Mouse (Mus musculus): Measurements from ENCODE around the gene Rwdd4a.

Gene Rwdd4a

GRCm38 (mm10) chr8:47533344-47534125 lies at the start of gene Rwdd4a, which contains the start of gene Trappc11:
Gene Rwdd4a (plus strand): TSS chr8:47533664.
Gene Trappc11 (minus strand): TSS chr8:47533470.
- DNase-seq (ENCODE audit: low spot score): peak; percentile 99

DNA sequence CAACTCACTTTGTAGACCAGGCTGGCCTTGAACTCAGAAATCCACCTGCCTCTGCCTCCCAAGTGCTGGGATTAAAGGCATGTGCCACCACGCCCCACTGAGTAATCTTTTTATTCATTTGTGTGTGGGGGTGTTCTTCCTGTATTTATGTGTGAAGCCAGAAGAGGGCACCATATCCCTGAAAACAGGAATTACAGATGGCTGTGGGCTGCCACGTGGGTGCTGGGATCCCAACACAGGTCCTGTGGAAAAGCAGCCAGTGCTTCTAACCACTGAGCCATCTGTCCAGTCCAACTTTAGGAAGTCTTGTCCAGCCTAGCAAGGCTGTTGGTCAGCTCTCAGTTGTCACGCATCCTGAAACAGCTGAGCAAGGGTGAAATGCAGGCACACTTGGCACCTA lies 46.2 kb upstream of the Rwdd4a start:
- DNase-seq (ENCODE audit: low spot score): no peak

DNA sequence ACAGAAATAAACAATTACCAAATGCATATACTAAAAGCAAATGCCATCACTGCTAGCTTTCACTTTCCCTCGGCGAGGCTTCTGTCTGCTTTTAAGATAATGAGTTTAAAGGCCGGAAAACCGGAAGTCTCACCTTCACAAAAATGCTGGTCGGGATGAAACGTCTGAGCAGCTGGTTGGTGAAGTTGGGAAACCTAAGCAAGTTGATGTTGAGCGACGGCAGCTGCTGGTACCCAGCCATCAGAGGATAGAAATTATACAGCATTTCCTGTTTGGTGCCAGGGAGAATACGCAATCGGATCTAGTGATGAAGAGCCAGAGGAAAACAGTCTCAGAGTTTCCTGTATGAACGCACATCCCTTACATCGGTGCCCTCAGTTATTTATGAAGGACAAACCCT lies 40.4 kb upstream of the Rwdd4a start:
- DNase-seq (ENCODE audit: low spot score): no peak

DNA sequence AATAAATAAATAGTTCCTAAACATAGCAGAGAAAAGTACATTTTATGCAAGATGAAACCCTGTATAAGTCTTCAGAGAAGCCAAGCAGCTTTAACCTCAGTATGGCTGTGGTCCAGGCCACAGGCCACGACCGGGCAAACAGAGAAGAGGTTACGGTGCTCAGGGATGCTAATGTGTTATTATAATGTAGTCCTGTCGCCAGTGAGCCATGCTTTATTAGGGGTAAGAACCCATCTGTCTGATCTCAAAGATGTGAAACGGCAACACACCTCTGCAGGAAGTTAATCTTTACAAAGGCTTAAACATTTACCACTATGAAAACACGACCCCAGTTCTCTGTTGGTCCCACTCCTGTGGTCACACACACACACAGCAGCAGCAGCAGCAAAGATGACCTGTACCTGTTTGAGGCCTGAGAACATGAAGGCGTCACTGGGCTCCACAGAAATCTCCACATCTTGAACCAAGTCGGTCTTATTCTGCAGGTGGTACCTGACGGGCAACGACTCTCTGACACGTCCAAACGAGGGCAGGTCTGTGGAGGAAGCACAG lies 38.8 kb upstream of the Rwdd4a start:
- DNase-seq (ENCODE audit: low spot score): no peak

GRCm38 (mm10) chr8:47495428-47495827 lies 38.0 kb upstream of the Rwdd4a start:
- DNase-seq (ENCODE audit: low spot score): no peak

- no peak for DNase-seq (ENCODE audit: low spot score)
These were observed 31.5 kb upstream of the Rwdd4a start for GRCm38 (mm10) chr8:47501994-47502393.

GRCm38 (mm10) chr8:47502546-47502945 lies 30.9 kb upstream of the Rwdd4a start:
- DNase-seq (ENCODE audit: low spot score): no peak

DNA sequence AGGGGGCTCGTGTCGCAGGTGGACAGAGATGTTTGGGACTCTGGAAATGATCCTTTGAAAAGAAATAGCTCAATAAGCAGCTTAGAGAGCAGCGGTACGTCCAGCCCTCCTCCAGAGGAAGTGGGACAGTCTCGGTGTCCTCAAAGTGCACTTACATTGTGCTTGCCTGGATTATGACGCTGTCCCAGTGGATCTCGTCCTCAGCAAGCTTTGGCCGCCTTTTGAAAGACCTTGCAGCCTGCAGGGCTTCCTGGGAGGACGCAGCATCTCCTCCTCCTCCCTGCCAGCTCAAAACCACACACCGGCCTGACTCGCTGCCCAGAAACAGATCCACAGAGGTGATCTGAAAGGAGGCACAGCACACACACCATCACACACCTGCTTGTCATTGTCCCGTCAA lies 28.0 kb upstream of the Rwdd4a start:
- no peak for DNase-seq (ENCODE audit: low spot score)

- no peak for DNase-seq (ENCODE audit: low spot score)
These were observed 22.5 kb upstream of the Rwdd4a start for GRCm38 (mm10) chr8:47510930-47511329.

- no peak for DNase-seq (ENCODE audit: low spot score)
These were observed 19.9 kb upstream of the Rwdd4a start for GRCm38 (mm10) chr8:47513601-47514000.

DNA sequence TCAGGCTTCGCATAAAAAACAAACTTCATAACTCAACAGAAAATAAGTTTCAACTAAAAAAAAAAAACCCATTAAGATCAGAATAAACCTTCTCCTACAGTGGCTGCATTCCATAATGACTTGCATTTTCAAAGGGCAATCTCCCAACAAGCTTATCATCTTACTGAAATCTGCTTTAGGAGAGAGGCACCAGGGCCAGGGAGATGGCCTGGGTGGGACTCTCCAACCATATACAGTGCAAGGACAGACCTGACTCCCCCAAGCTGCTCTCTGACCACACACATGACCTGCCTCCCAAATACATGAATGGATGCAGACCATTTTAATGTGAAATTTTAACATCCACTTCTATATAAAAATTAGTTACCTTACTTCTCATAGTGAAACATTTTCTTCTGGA lies 5.4 kb upstream of the Rwdd4a start:
- no peak for DNase-seq (ENCODE audit: low spot score)

DNA sequence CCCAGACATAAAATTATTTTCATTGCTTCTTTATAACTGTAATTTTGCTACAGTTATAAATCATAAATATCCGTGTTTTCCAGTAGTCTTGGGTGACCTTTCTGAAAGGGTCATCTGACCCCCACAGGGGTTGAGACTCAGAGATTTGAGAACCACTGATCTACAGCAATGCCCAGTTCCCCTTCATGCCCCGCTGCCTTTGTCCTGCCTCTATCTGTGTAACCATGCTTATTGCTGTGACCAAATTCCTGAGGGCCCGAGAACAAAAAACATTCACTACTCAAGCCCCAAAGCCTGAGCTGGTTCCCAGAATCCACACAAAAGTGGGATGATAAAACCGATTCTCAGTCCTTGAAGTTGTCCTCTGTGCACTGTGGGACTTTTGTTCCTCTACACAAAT lies 4.9 kb downstream of the Rwdd4a start:
- peak; percentile 5 for DNase-seq (ENCODE audit: low spot score)

DNA sequence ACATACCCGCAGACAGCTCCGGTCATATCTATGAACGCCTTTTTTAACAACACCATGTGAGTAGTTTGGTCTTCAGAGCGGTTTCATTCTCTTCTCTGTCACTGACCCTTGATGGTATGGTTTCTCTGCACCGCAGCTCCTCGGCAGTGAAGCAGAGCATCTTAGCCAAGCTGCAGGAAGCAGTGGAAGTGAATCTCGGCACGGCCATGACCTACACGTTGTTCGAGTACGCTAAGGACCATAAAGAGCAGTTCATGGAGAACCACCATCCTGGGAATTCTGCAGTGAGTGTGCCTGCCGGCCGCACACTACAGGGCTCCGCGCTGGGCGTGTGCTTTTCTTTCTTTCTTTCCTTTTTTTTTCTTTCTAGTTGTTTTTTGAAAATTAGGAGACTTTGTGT lies 9.3 kb downstream of the Rwdd4a start:
- no peak for DNase-seq (ENCODE audit: low spot score)

GRCm38 (mm10) chr8:47544094-47544493 lies 10.6 kb downstream of the Rwdd4a start:
- no peak for DNase-seq (ENCODE audit: low spot score)

- no peak for DNase-seq (ENCODE audit: low spot score)
These were observed 13.6 kb downstream of the Rwdd4a start for GRCm38 (mm10) chr8:47547102-47547501.

GRCm38 (mm10) chr8:47553613-47554012 lies 20.1 kb downstream of the Rwdd4a start:
- no peak for DNase-seq (ENCODE audit: low spot score)

DNA sequence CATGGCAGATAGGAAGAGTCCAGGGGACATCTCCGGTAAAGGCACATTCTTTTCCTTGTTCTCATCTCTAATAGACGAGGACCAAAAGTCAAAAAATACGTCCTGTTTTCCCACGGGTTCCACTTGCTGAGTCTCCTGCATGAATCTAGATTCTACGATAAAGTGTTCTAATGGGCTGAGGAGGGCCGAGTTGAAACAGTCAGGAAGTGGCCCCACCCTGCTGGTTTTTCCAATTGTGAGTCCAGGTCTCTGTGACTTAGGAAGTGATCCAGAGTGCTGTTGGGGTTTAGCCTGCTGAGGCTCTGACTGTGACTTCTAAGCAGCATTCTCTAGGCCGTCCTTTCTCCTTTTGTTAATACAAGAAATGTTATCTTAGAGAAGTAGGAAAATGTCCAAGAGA lies 23.0 kb downstream of the Rwdd4a start:
- DNase-seq (ENCODE audit: low spot score): no peak

DNA sequence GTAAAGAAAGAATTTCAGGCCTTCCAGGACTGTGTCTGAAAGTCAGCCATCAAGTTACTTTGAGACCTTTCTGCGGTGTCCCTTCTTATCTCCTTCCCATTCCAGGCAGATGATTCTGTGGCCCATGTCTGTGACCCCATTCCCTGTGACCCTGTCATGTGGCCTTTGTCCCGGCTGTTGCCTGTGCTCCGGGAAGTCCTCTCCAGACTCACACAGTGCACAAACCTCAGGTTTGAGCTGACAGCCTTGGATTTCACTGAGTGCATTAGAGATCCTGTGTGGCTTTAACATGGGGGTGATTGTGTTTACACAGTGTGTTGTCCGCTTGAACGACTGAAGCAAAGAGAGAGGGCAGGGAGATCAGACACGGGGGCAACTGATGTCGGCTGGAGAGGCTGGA lies 24.8 kb downstream of the Rwdd4a start:
- no peak for DNase-seq (ENCODE audit: low spot score)

GRCm38 (mm10) chr8:47560801-47561200 lies 27.3 kb downstream of the Rwdd4a start:
- DNase-seq (ENCODE audit: low spot score): no peak

DNA sequence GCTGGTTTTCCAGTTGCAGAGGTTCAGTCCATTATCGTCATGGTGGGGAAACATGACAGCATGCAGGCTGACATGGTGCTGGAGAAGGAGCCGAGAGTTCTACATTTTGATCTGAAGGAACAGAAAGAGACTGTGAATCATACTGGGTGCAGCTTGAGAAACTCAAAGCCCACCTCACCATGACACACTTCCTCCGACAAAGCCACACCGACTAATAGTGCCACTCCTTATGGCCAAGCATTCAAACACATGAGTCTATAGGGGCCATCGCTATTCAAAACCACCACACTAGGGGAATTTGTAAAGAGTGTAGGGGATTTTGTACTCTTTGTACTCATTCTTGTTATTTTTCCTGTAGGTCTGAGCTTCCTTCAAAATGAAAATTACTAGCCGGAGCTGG lies 33.1 kb downstream of the Rwdd4a start:
- DNase-seq (ENCODE audit: low spot score): no peak

DNA sequence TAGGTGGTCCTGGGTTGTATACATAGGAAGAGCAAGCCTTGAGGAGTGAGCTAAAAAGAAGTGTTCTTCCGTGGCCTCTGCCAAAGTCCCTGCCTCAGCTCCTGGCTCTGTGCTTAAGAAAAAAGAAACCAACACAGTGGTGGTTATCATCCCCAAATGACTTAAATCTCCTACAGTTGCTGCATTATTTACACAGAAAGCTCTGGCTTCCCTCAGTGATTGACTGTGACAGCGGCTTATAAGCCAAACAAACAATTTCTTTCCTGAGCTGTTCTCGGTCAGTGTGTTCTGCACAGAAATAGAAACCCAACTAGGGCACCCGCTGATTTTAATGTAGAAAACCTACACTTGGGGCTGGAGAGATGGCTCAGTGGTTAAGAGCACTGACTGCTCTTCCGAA lies 34.6 kb downstream of the Rwdd4a start:
- no peak for DNase-seq (ENCODE audit: low spot score)

DNA sequence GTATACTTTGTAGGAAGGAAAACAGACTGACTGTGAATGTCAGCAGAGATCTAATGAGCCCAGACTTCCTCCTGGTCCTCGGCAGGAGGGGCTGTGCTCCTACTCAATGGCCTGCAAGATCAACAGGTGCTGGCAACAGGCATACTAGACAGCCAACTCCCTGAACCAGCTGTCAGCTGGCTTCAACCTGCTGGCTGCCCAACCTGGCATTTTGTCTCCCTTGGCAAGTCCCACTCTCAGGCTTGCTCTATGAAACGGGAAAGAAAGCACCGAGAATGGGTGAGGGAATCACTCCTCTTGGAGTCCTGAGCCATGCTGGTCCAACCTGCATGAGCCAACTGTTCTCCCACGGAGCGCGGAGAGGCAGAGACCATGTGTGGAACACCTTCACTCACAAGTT lies 36.7 kb downstream of the Rwdd4a start:
- no peak for DNase-seq (ENCODE audit: low spot score)

GRCm38 (mm10) chr8:47573482-47573881 lies 40.0 kb downstream of the Rwdd4a start:
- no peak for DNase-seq (ENCODE audit: low spot score)

- no peak for DNase-seq (ENCODE audit: low spot score)
These were observed 48.0 kb downstream of the Rwdd4a start for GRCm38 (mm10) chr8:47581454-47581853.
